Mouse (Mus musculus) liver, postnatal 0 days (tissue): Measurements from ENCODE around the gene Nrxn2. TPM values are rescaled to one million over a fixed set of nuclear protein-coding genes. Genes with fewer than 3 reads are reported as not detected.

Experiments
- ATAC-seq: fragments of 200-750 bp; cut with Nextera tagmentation; 2 replicates; pipeline ENCODE4 v1.8.0; 2017; ENCODE audit warnings: mild to moderate bottlenecking, moderate library complexity
- DNase-seq: peaks from one replicate; pipeline ENCODE4 v3.0.0-alpha.2; 2016
- H3K27ac ChIP-seq: fragments of 300-500 bp; sonication (generic); 2 replicates; pipeline ENCODE4 v1.5.1; 2014; ENCODE audit warnings: antibody characterized with exemption, moderate library complexity, mild to moderate bottlenecking, low read depth
- H3K27me3 ChIP-seq: fragments of 300-500 bp; sonication (generic); 2 replicates; pipeline ENCODE4 v1.6.1; 2014; ENCODE audit warnings: low read length, control low read depth, mixed read lengths; ENCODE audit not compliant: insufficient read depth
- H3K36me3 ChIP-seq: fragments of 300-500 bp; sonication (generic); replicated peaks from 2 replicates; pipeline ENCODE4 v1.6.1; 2014; ENCODE audit warnings: mild to moderate bottlenecking, control low read depth, low read length, moderate library complexity, mixed read lengths; ENCODE audit not compliant: insufficient read depth
- H3K4me1 ChIP-seq: fragments of 300-500 bp; sonication (generic); 2 replicates; pipeline ENCODE4 v1.6.1; 2014; ENCODE audit warnings: antibody characterized with exemption, mild to moderate bottlenecking, control low read depth; ENCODE audit not compliant: insufficient read depth
- H3K4me2 ChIP-seq: fragments of 300-500 bp; sonication (generic); 2 replicates; pipeline ENCODE4 v1.6.1; 2014; ENCODE audit warnings: low read depth, mild to moderate bottlenecking, low read length, moderate library complexity, mixed read lengths
- H3K4me3 ChIP-seq: fragments of 300-500 bp; sonication (generic); 2 replicates; pipeline ENCODE4 v1.5.1; 2014; ENCODE audit warnings: low read depth, low read length
- H3K9ac ChIP-seq: fragments of 300-500 bp; sonication (generic); replicated peaks from 2 replicates; pipeline ENCODE4 v1.6.1; 2014; ENCODE audit warnings: mild to moderate bottlenecking, moderate library complexity
- H3K9me3 ChIP-seq: fragments of 300-500 bp; sonication (generic); 2 replicates; pipeline ENCODE4 v1.6.1; 2016; ENCODE audit warnings: mild to moderate bottlenecking, control low read depth, low read length, mixed read lengths
- CTCF ChIP-seq: sonication (generic); IDR thresholded peaks from 2 replicates; pipeline ENCODE4 v1.5.1; 2016; ENCODE audit warnings: antibody characterized with exemption, low read depth
- EP300 ChIP-seq: IDR thresholded peaks from 2 replicates; pipeline ENCODE4 v1.6.1; 2016; ENCODE audit warnings: antibody characterized with exemption, low read depth, mild to moderate bottlenecking
- WGBS: fragments of 180-500 bp; shearing (Covaris S2); extraction: QIAGEN DNeasy Blood & Tissue Kit; methylation state at CpG from one replicate; pipeline ENCODE4 v1.1.7; 2014; ENCODE audit not compliant: insufficient replicate concordance; 5-methylcytosine and 5-hydroxymethylcytosine counted together
- polyA plus RNA-seq: library from polyadenylated mRNA; unstranded; fragments of >200 nt; fragmentation: Nextera tagmentation; extraction: Ambion mirVana; gene quantifications from 2 replicates; pipeline ENCODE4 v1.2.1, GENCODE M21; 2015

Nrxn2 gene
- polyA plus RNA-seq, 1 experiment from 2014 or later = 0.97 TPM

DNA sequence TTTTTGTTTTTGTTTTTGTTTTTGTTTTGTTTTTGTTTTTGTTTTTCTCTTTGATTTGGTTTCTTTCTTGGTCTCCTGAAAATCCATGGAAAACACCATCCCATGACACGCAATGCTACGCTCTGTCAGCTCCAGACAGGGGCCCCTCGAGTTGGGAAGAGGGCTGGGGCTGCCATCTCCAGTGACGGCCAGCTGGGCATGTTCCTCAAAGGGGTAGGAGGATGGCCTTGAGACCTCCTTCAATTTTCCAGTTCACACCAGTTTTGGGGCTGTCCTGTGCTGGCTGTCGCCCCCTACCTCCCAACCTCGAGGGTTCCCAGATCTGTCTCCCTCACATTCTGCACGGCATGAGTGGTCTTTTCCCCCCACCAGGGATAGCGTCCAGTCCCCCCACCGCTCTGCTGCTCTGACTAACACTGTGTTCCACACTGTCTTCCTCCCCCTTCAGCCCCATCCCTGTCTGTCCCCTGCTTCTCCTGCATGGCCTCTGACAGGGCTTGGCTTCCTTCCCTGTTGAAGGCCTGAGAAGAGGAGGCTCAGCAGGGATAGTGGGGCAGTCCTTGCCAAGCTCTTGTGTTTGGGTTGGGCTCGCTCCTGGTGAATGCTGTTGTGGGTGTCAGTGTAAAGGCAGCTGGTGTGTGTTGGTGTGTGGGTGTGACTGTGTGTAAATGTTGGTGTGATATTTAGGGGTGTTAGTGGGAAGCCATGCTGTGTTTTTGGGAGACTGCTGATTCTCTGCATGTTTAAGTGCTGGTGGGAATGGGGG is 46.0 kb downstream of the Nrxn2 start:
- DNase-seq (no peak), ATAC-seq (no peak)
- Histone ChIP-seq H3K4me2 (no peak overlapping the region), H3K27me3 (no peaks in the 10 kb centered on the region), H3K9ac (no peak overlapping the region), H3K36me3 (no peaks in the 10 kb centered on the region), H3K4me1 (no peaks in the 10 kb centered on the region), H3K27ac (no peak overlapping the region), H3K4me3 (no peak overlapping the region), H3K9me3 (no peaks in the 10 kb centered on the region)
- TF ChIP-seq CTCF (no peak), EP300 (no peak)
- 52% methylated on average over 10 of the region's 10 CpGs for WGBS

DNA sequence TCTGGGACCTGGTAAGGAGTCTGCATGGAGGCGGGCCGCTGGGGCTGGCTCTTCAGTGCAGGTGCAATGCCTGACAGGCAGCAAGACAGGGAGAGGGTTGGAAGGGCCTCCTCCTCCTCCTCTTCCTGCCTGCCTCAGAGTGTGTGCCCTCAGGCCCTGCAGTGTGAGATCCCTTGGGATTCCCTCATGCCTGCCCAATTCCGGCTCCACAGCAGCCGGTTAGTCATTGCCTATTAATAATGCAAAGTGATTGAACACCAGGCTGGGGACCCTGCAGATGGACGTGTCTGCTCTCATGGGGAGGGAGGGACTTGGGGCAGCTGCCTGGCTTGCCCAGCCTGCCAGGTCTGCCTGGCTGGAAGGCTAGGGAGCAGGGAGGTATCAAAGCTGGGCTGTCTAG is 46.6 kb downstream of the Nrxn2 start:
- Histone ChIP-seq H3K9me3 (no peaks in the 10 kb centered on the region), H3K4me1 (no peaks in the 10 kb centered on the region), H3K4me3 (no peak overlapping the region), H3K4me2 (no peak overlapping the region), H3K27ac (no peak overlapping the region), H3K27me3 (no peaks in the 10 kb centered on the region), H3K36me3 (no peaks in the 10 kb centered on the region), H3K9ac (no peak overlapping the region)
- no peak for ATAC-seq
- no peak for TF ChIP-seq EP300
- TF ChIP-seq CTCF = no peak
- WGBS = 71% methylated on average over 5 of the region's 5 CpGs
- no peak for DNase-seq

GRCm38 (mm10) chr19:6466945-6467344 is 48.4 kb downstream of the Nrxn2 start:
- H3K36me3 ChIP-seq = no peaks in the 10 kb centered on the region
- no peak overlapping the region for H3K4me3 ChIP-seq
- H3K27me3 ChIP-seq = no peaks in the 10 kb centered on the region
- DNase-seq (no peak), ATAC-seq (no peak)
- no peaks in the 10 kb centered on the region for H3K9me3 ChIP-seq
- no peak overlapping the region for H3K27ac ChIP-seq
- no peak for TF ChIP-seq CTCF
- H3K4me2 ChIP-seq = no peak overlapping the region
- no peak overlapping the region for H3K9ac ChIP-seq
- no peaks in the 10 kb centered on the region for H3K4me1 ChIP-seq
- WGBS = 76% methylated on average over 3 of the region's 3 CpGs

DNA sequence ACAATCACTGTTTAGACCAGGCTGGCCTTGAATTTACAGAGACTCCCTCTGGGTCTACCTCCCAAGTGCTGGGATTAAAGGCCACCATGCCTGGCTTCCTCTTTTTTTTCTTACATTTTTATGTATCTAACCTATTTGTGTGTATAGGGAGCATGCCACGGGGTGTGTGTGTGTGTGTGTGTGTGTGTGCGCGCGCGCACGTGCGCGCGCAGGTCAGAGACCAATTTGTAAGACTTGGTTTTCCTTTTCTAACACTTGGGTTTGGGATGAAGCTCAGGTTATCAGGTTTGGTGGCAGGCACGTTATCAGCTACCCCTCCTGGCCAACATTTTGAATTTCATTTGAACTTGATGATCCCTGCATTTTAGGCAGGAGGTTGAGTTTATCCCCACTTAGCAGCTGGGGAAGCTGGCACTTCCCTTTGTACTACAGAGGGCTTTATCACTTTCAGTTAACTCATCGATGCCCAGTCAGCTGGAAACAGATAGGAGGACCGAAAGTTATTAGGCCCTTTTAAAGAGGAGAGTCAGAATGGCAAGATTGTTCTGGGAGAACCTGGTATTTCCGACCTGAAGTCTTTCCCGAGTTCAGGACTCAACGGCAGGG is 48.9 kb downstream of the Nrxn2 start:
- Histone ChIP-seq H3K9ac (no peak overlapping the region), H3K4me1 (no peaks in the 10 kb centered on the region; the same call in 1 of the 2 replicates), H3K27me3 (no peaks in the 10 kb centered on the region), H3K27ac (no peak overlapping the region), H3K9me3 (no peaks in the 10 kb centered on the region), H3K36me3 (no peaks in the 10 kb centered on the region), H3K4me2 (no peak overlapping the region), H3K4me3 (no peak overlapping the region)
- no peak for DNase-seq
- 76% methylated on average over 15 of the region's 15 CpGs for WGBS
- no peak for ATAC-seq
- no peak for TF ChIP-seq EP300
- TF ChIP-seq CTCF = no peak

- DNase-seq (no peak), ATAC-seq (no peak)
- H3K4me2 ChIP-seq = no peak overlapping the region
- no peak overlapping the region for H3K27ac ChIP-seq
- no peak overlapping the region for H3K9ac ChIP-seq
- H3K36me3 ChIP-seq = no peaks in the 10 kb centered on the region
- no peaks in the 10 kb centered on the region for H3K27me3 ChIP-seq
- H3K4me1 ChIP-seq = peaks cover 3% of the 10 kb centered on the region; the same call in 1 of the 2 replicates
- WGBS = 55% methylated on average over 4 of the region's 5 CpGs
- no peak for TF ChIP-seq CTCF
- TF ChIP-seq EP300 = no peak
- no peaks in the 10 kb centered on the region for H3K9me3 ChIP-seq
- H3K4me3 ChIP-seq = no peak overlapping the region
These were observed 53.1 kb downstream of the Nrxn2 start for GRCm38 (mm10) chr19:6471630-6472029.

DNA sequence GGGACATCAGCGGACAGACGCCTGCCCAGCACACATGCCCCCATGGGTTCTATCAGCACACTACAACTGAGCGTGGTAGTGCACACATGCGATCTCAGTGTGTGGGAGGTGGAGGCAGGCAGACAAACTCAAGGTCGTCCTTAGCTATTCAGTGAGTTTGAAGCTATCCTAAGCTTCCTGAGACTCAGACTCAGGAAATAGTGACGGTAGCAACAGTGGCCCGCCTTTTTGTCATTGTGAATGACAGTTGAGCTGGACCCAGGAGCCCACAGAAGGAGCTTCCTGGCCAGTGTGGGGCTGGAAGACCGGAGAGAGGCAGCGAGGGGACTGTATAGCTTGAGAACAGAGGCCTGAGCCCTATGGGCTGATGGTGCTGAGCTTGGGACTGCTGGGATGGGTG is 54.3 kb downstream of the Nrxn2 start:
- H3K27ac ChIP-seq = no peak overlapping the region
- H3K4me2 ChIP-seq = no peak overlapping the region
- H3K9ac ChIP-seq = no peak overlapping the region
- H3K9me3 ChIP-seq = no peaks in the 10 kb centered on the region
- H3K36me3 ChIP-seq = no peaks in the 10 kb centered on the region
- no peak; the same call in 1 of the 2 replicates for ATAC-seq
- no peak overlapping the region for H3K4me3 ChIP-seq
- no peak for TF ChIP-seq EP300
- no peak for TF ChIP-seq CTCF
- DNase-seq = no peak
- peaks cover 3% of the 10 kb centered on the region; the same call in 1 of the 2 replicates for H3K4me1 ChIP-seq
- 65% methylated on average over 9 of the region's 9 CpGs for WGBS
- no peaks in the 10 kb centered on the region for H3K27me3 ChIP-seq
